Mouse (Mus musculus) embryonic facial prominence, embryonic 15.5 days (tissue): ENCODE data around the gene 1700088E04Rik. TPM values are rescaled to one million over a fixed set of nuclear protein-coding genes. Genes with fewer than 3 reads are reported as not detected.

Experiments
- ATAC-seq: fragments of 200-750 bp; cut with Nextera tagmentation; 2 replicates; pipeline ENCODE4 v1.8.0; 2017; ENCODE audit warnings: low read depth, moderate TSS enrichment; ENCODE audit not compliant: insufficient number of reproducible peaks, low FRiP score, low TSS enrichment
- H3K27ac ChIP-seq: fragments of 300-500 bp; sonication (generic); replicated peaks from 2 replicates; pipeline ENCODE4 v1.5.1; 2015; ENCODE audit warnings: mild to moderate bottlenecking, inconsistent platforms
- H3K27me3 ChIP-seq: fragments of 300-500 bp; sonication (generic); 2 replicates; pipeline ENCODE4 v1.6.1; 2015; ENCODE audit warnings: inconsistent platforms
- H3K36me3 ChIP-seq: fragments of 300-500 bp; sonication (generic); 2 replicates; pipeline ENCODE4 v1.6.1; 2015; ENCODE audit warnings: mild to moderate bottlenecking, inconsistent platforms
- H3K4me1 ChIP-seq: fragments of 300-500 bp; sonication (generic); 2 replicates; pipeline ENCODE4 v1.6.1; 2015; ENCODE audit warnings: inconsistent platforms
- H3K4me2 ChIP-seq: fragments of 300-500 bp; sonication (generic); replicated peaks from 2 replicates; pipeline ENCODE4 v1.6.1; 2015; ENCODE audit warnings: mild to moderate bottlenecking, inconsistent platforms
- H3K4me3 ChIP-seq: fragments of 300-500 bp; sonication (generic); replicated peaks from 2 replicates; pipeline ENCODE4 v1.5.1; 2015; ENCODE audit warnings: mild to moderate bottlenecking, inconsistent platforms
- H3K9ac ChIP-seq: fragments of 300-500 bp; sonication (generic); 2 replicates; pipeline ENCODE4 v1.6.1; 2015; ENCODE audit warnings: inconsistent platforms
- H3K9me3 ChIP-seq: fragments of 300-500 bp; sonication (generic); replicated peaks from 2 replicates; pipeline ENCODE4 v1.6.1; 2016; ENCODE audit warnings: inconsistent platforms
- WGBS: fragments of 180-500 bp; shearing (Covaris S2); methylation state at CpG from one replicate; pipeline ENCODE4 v1.1.7; 2015; 5-methylcytosine and 5-hydroxymethylcytosine counted together
- polyA plus RNA-seq: library from polyadenylated mRNA; unstranded; fragments of >200 nt; fragmentation: Nextera tagmentation; extraction: Ambion mirVana; gene quantifications from 2 replicates; pipeline ENCODE4 v1.2.1, GENCODE M21; 2015

1700088E04Rik gene
- 17.2 and 25.2 TPM in 2 replicates for polyA plus RNA-seq

GRCm38 (mm10) chr15:79140866-79141565 lies at the start of gene 1700088E04Rik, which contains the start of gene Polr2f:
1700088E04Rik (minus strand) TSS chr15:79141253.
Polr2f (plus strand) TSS chr15:79141009.
- peak within 1 kb of the TSS; percentile 53 for H3K9ac ChIP-seq
- peak within 1 kb of the TSS; percentile 94 for H3K4me2 ChIP-seq
- WGBS: under 1% methylated on average over 57 of the region's 57 CpGs
- H3K9me3 ChIP-seq: no peaks in the 10 kb centered on the region
- peak within 1 kb of the TSS; percentile 67 for H3K27ac ChIP-seq
- no peaks in the 10 kb centered on the region for H3K27me3 ChIP-seq
- ATAC-seq: peak; percentile 77
- peaks cover 18% of the 10 kb centered on the region for H3K36me3 ChIP-seq
- peak within 1 kb of the TSS; percentile 80 for H3K4me3 ChIP-seq
- H3K4me1 ChIP-seq: peaks cover 32% of the 10 kb centered on the region

DNA sequence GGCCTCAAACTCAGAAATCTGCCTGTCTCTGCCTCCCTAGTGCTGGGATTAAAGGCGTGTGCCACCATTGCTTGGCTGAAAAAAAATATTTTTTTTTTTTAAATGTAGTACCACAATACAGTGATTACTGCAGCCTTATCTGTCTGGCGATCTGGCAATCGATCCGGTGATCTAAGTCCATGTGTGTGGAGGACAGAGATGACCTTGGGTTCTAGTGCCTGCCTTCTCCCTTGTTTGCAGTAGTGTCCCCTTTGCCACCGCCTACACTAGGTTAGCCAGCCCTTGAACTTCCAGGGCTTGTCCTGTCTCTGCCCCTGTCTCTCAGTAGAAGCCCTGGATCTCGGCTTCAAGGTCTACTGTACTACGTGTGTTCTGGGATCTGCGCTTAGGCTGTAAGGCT lies 46.8 kb upstream of the 1700088E04Rik start:
- Histone ChIP-seq H3K27ac (no peak overlapping the region), H3K27me3 (no peaks in the 10 kb centered on the region), H3K4me2 (no peak overlapping the region), H3K36me3 (no peaks in the 10 kb centered on the region), H3K9ac (no peak overlapping the region), H3K9me3 (no peaks in the 10 kb centered on the region), H3K4me1 (peaks cover 6% of the 10 kb centered on the region), H3K4me3 (no peak overlapping the region)
- no peak for ATAC-seq
- WGBS: 91% methylated on average over 8 of the region's 8 CpGs

GRCm38 (mm10) chr15:79185213-79185612 lies 44.2 kb upstream of the 1700088E04Rik start:
- Histone ChIP-seq H3K4me2 (no peak overlapping the region), H3K27me3 (no peaks in the 10 kb centered on the region), H3K36me3 (no peaks in the 10 kb centered on the region), H3K9ac (no peak overlapping the region), H3K27ac (no peak overlapping the region), H3K9me3 (no peaks in the 10 kb centered on the region), H3K4me1 (no peaks in the 10 kb centered on the region), H3K4me3 (no peak overlapping the region)
- WGBS: 67% methylated on average over 10 of the region's 10 CpGs
- no peak for ATAC-seq

DNA sequence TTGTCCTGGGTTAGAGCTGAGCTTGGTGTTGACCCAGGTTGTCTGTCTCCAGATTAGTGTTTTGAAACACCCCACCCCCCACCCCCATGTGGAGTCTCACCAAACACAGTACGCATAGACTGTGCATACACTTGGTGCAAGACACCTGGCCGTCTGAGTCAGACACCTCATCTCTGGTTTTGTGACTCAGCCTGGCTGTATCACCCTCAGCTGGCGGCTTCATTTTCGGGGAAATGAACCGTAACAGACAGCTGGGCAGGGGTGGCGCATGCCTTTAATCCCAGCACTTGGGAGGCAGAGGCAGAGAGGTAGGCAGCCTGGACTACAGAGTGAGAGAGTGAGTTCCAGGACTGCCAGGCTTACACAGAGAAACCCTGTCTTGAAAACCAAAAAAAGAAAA lies 35.9 kb upstream of the 1700088E04Rik start:
- WGBS: 38% methylated on average over 6 of the region's 6 CpGs
- H3K27ac ChIP-seq: no peak overlapping the region
- no peak overlapping the region for H3K4me3 ChIP-seq
- no peak for ATAC-seq
- H3K9me3 ChIP-seq: no peaks in the 10 kb centered on the region
- no peaks in the 10 kb centered on the region for H3K36me3 ChIP-seq
- no peak overlapping the region for H3K4me2 ChIP-seq
- H3K4me1 ChIP-seq: peaks cover 14% of the 10 kb centered on the region; the same call in 1 of the 2 replicates
- no peaks in the 10 kb centered on the region for H3K27me3 ChIP-seq
- H3K9ac ChIP-seq: no peak overlapping the region

GRCm38 (mm10) chr15:79166712-79167111 lies 25.7 kb upstream of the 1700088E04Rik start:
- H3K27ac ChIP-seq: no peak overlapping the region
- peaks cover 10% of the 10 kb centered on the region for H3K4me1 ChIP-seq
- ATAC-seq: peak; percentile 31; the same call in 1 of the 2 replicates
- 52% methylated on average over 8 of the region's 8 CpGs for WGBS
- H3K9me3 ChIP-seq: no peaks in the 10 kb centered on the region
- no peaks in the 10 kb centered on the region for H3K36me3 ChIP-seq
- no peak overlapping the region for H3K4me2 ChIP-seq
- no peak overlapping the region for H3K9ac ChIP-seq
- H3K4me3 ChIP-seq: no peak overlapping the region
- peaks cover 50% of the 10 kb centered on the region for H3K27me3 ChIP-seq

- no peaks in the 10 kb centered on the region for H3K9me3 ChIP-seq
- no peak within 1 kb of the TSS for H3K9ac ChIP-seq
- ATAC-seq: no peak
- H3K27ac ChIP-seq: no peak within 1 kb of the TSS
- H3K4me2 ChIP-seq: 0 out of 2 replicates have a peak within 1 kb of the TSS, but pooled peaks have one; percentile 17
- 36% methylated on average over 5 of the region's 5 CpGs for whole genome bisulfite sequencing
- peaks cover 65% of the 10 kb centered on the region for H3K27me3 ChIP-seq
- peak within 1 kb of the TSS; percentile 30 for H3K4me3 ChIP-seq
- H3K36me3 ChIP-seq: no peaks in the 10 kb centered on the region
- peaks cover 10% of the 10 kb centered on the region for H3K4me1 ChIP-seq
These were observed 24.1 kb upstream of the 1700088E04Rik start, which contains the start of gene Sox10 for GRCm38 (mm10) chr15:79165140-79165539. Sox10 (minus strand) TSS chr15:79165240.

DNA sequence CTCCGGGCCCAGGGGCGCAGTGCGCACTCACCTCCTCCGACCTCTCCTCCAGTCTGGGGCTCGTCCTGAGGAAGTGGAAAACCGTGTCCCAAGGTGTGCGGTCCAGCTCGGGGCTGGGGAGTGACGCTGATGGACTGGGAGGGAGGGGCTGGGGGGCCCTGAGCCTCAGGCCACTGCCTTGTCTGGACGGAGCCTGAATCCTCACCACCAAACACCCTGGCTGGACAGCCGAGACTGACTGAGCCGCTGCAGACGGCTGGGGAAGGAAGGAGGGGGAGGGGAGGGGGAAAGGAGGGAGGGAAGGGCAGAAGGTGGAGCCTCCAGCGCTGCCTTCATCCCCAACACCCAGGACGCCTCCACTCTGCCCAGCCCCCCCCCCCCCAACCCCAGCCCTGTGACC lies 23.2 kb upstream of the 1700088E04Rik start:
- H3K4me1 ChIP-seq: peaks cover 10% of the 10 kb centered on the region
- H3K27me3 ChIP-seq: peaks cover 70% of the 10 kb centered on the region
- no peaks in the 10 kb centered on the region for H3K9me3 ChIP-seq
- no peak overlapping the region for H3K27ac ChIP-seq
- no peak overlapping the region for H3K9ac ChIP-seq
- H3K4me3 ChIP-seq: peak overlapping the region; percentile 30
- no peak for ATAC-seq
- WGBS: 12% methylated on average over 15 of the region's 15 CpGs
- H3K4me2 ChIP-seq: 0 out of 2 replicates have a peak overlapping the region, but pooled peaks have one; percentile 17
- no peaks in the 10 kb centered on the region for H3K36me3 ChIP-seq

DNA sequence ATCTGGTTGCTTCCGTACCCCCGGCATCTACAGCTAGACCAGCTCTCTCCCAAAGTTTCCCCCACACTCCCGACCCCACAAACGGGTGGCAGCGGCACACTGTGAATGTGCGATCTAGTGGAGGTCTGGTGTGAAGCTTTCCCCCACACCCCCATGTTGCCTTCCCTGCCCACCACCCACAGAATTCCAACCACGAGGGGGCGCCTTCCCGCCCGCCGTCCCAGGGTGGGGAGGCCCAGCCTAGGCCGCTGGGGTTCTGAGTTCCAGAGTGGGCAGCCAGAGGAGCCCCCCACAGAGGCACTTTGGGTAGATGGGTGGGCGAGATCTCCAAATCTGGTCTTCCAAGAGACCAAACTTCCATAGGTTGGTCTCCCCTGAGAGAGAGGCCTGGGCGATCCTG lies 21.8 kb upstream of the 1700088E04Rik start:
- 35% methylated on average over 14 of the region's 14 CpGs for WGBS
- H3K9me3 ChIP-seq: no peaks in the 10 kb centered on the region
- no peak overlapping the region for H3K9ac ChIP-seq
- H3K36me3 ChIP-seq: no peaks in the 10 kb centered on the region
- H3K4me2 ChIP-seq: no peak overlapping the region
- H3K4me3 ChIP-seq: peak overlapping the region; percentile 30
- peaks cover 70% of the 10 kb centered on the region for H3K27me3 ChIP-seq
- peaks cover 10% of the 10 kb centered on the region for H3K4me1 ChIP-seq
- H3K27ac ChIP-seq: no peak overlapping the region
- ATAC-seq: no peak

GRCm38 (mm10) chr15:79162301-79162700 lies 21.2 kb upstream of the 1700088E04Rik start:
- peaks cover 70% of the 10 kb centered on the region for H3K27me3 ChIP-seq
- H3K27ac ChIP-seq: no peak overlapping the region
- 56% methylated on average over 7 of the region's 7 CpGs for WGBS
- H3K4me2 ChIP-seq: no peak overlapping the region
- H3K4me1 ChIP-seq: peaks cover 10% of the 10 kb centered on the region
- no peaks in the 10 kb centered on the region for H3K9me3 ChIP-seq
- H3K9ac ChIP-seq: no peak overlapping the region
- ATAC-seq: no peak
- H3K4me3 ChIP-seq: 0 out of 2 replicates have a peak overlapping the region, but pooled peaks have one; percentile 7
- H3K36me3 ChIP-seq: no peaks in the 10 kb centered on the region

- Histone ChIP-seq H3K36me3 (peaks cover 24% of the 10 kb centered on the region), H3K27ac (no peak overlapping the region), H3K4me3 (no peak overlapping the region), H3K9me3 (no peaks in the 10 kb centered on the region), H3K4me1 (peaks cover 3% of the 10 kb centered on the region), H3K9ac (no peak overlapping the region), H3K27me3 (peaks cover 12% of the 10 kb centered on the region; the same call in 1 of the 2 replicates), H3K4me2 (no peak overlapping the region)
- no peak for ATAC-seq
- WGBS: 28% methylated on average over 3 of the region's 3 CpGs
These were observed 14.5 kb upstream of the 1700088E04Rik start for GRCm38 (mm10) chr15:79155572-79155971.

DNA sequence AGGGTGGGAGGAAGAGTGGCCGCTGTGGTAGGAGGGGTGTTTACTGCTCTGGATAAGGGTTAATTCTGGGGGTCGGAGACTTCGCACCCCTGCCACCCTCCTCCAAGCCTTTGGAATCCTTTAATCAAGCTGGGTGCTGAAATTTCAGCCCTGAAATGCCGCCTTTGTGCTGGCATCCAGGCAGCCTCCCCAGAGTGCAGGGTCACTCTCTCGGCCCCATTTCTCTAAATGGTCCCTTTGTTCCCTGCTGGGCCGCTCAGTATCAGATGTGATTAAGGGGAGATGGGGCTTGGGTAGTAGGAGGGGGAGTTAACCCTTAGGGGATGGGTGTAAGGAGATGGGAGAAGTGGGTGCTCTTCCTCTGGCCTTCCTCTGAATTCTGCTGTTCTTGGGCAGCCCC lies 11.7 kb upstream of the 1700088E04Rik start:
- H3K4me2 ChIP-seq: no peak overlapping the region
- no peak overlapping the region for H3K4me3 ChIP-seq
- WGBS: 48% methylated on average over 6 of the region's 6 CpGs
- 0 out of 2 replicates have a peak, but pooled peaks cover 3% of the 10 kb centered on the region for H3K27me3 ChIP-seq
- no peak overlapping the region for H3K9ac ChIP-seq
- peaks cover 38% of the 10 kb centered on the region for H3K36me3 ChIP-seq
- H3K9me3 ChIP-seq: no peaks in the 10 kb centered on the region
- H3K27ac ChIP-seq: peak overlapping the region; percentile 56; the same call in 1 of the 2 replicates
- H3K4me1 ChIP-seq: peaks cover 3% of the 10 kb centered on the region
- peak; percentile 25; the same call in 1 of the 2 replicates for ATAC-seq
